Mouse (Mus musculus) ES-E14 (cell line): ENCODE measurements around the gene Kcnmb2. TPM values are rescaled to one million over a fixed set of nuclear protein-coding genes. Genes with fewer than 3 reads are reported as not detected.

Experiments
- DNase-seq: peaks from one replicate; pipeline ENCODE4 v3.0.0-alpha.2; 2013; ENCODE audit warnings: low read depth, low spot score
- H3K27ac ChIP-seq: 2 replicates; pipeline ENCODE4 v1.5.1; 2012; ENCODE audit warnings: low read depth, mild to moderate bottlenecking, low read length, moderate library complexity, mixed read lengths; ENCODE audit not compliant: poor library complexity, insufficient read depth, severe bottlenecking
- H3K36me3 ChIP-seq: 2 replicates; pipeline ENCODE4 v1.6.1; 2012; ENCODE audit warnings: mild to moderate bottlenecking, low read length, moderate library complexity, mixed read lengths; ENCODE audit not compliant: control insufficient read depth, poor library complexity, insufficient read depth, severe bottlenecking
- H3K4me1 ChIP-seq, 2 experiments: fragments of 150-350 bp in 1 of 2; sonication (generic) in 1 of 2; 2 replicates each; pipeline ENCODE4 v1.6.1; 2012; ENCODE audit warnings: low read length in 2 of 2, mild to moderate bottlenecking in 1 of 2, mixed read lengths in 1 of 2; ENCODE audit not compliant: control insufficient read depth in 2 of 2, insufficient read depth in 2 of 2, poor library complexity in 1 of 2
- H3K4me3 ChIP-seq, 2 experiments: fragments of 150-350 bp in 1 of 2; sonication (generic) in 1 of 2; 2 replicates each; pipeline ENCODE4 v1.5.1; 2012; ENCODE audit warnings: low read length in 2 of 2, low read depth in 1 of 2, mild to moderate bottlenecking in 1 of 2, mixed read lengths in 1 of 2; ENCODE audit not compliant: insufficient read depth in 1 of 2, poor library complexity in 1 of 2, severe bottlenecking in 1 of 2
- H3K9ac ChIP-seq: 2 replicates; pipeline ENCODE4 v1.6.1; 2012; ENCODE audit warnings: low read depth, mild to moderate bottlenecking, low read length, mixed read lengths; ENCODE audit not compliant: poor library complexity, insufficient read depth, severe bottlenecking
- H3K9me3 ChIP-seq: fragments of 150-350 bp; sonication (generic); 2 replicates; pipeline ENCODE4 v1.6.1; 2012; ENCODE audit warnings: low read depth, mild to moderate bottlenecking, low read length; ENCODE audit not compliant: control insufficient read depth, insufficient read depth
- CHD2 ChIP-seq: IDR thresholded peaks from 2 replicates; pipeline ENCODE4 v1.6.1; 2014; ENCODE audit warnings: mild to moderate bottlenecking, low read depth, low read length, inconsistent platforms
- HCFC1 ChIP-seq: IDR thresholded peaks from 2 replicates; pipeline ENCODE4 v1.6.1; 2012; ENCODE audit warnings: low read length, inconsistent platforms, borderline replicate concordance; ENCODE audit not compliant: insufficient read depth
- MAFK ChIP-seq: IDR thresholded peaks from 2 replicates; pipeline ENCODE4 v1.6.1; 2014; ENCODE audit warnings: mild to moderate bottlenecking, low read depth, low read length, inconsistent platforms; ENCODE audit not compliant: insufficient read depth
- ZC3H11A ChIP-seq: IDR thresholded peaks from 2 replicates; pipeline ENCODE4 v1.6.1; 2012; ENCODE audit warnings: low read depth, mild to moderate bottlenecking, inconsistent platforms, low read length, borderline replicate concordance
- ZNF384 ChIP-seq: IDR thresholded peaks from 2 replicates; pipeline ENCODE4 v1.6.1; 2012; ENCODE audit warnings: low read depth, low read length, inconsistent platforms
- in situ Hi-C, 2 experiments: fragments of 600-800 bp; cut with MboI; formaldehyde crosslinking; loops; one replicate each; pipeline ENCODE4 v1.15.1; 2025; ENCODE audit warnings: low sequenced_read_pairs in 2 of 2, inconsistent platforms in 1 of 2; ENCODE audit not compliant: unreplicated experiment in 2 of 2
- total RNA-seq: library from RNA; depleted of rRNA; stranded (reverse); fragments of 300-350 nt; gene quantifications from 2 replicates; pipeline ENCODE4 v1.2.3, GENCODE M21; 2012

Kcnmb2 gene
- total RNA-seq, 1 experiment = not detected

DNA sequence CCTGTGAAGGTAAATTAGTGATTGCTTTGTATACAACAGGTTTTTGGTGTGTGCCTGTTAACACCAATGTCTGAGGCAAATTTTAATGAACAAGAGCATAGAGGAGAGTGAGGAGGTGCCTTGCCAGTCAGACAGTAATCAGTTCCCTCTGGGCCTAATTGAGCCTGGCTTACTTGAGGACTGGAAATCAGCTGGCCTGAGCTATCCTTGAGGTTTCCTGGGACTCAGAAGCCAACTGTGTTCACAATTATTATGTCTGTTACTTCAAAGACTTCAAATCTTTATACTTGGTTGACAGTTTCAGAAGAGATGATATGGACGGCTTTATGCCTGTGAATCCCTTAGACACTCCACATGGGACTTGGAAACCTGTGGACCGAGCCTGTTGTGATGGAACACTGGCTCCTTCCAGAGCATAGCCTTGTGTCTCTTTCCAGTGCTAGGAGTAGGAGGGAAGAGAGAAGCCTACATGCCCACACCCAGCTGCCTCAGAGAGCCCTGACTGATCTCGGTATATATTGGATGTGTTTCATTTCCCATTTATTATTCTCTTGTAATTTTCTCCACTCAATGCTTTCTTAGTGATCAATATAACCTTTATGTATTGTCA lies 230.2 kb downstream of the Kcnmb2 start:
- Histone ChIP-seq H3K9me3 (no peaks in the 10 kb centered on the region), H3K9ac (no peak overlapping the region), H3K4me1 (0 out of 4 replicates have a peak, but pooled peaks cover 0 to 2% of the 10 kb centered on the region in 2 experiments), H3K4me3 (no peak overlapping the region), H3K36me3 (no peaks in the 10 kb centered on the region), H3K27ac (no peak overlapping the region)
- in situ Hi-C loops = no loop called here
- TF ChIP-seq CHD2 = no peak
- TF ChIP-seq ZNF384 = no peak
- no peak for TF ChIP-seq MAFK
- no peak for DNase-seq

DNA sequence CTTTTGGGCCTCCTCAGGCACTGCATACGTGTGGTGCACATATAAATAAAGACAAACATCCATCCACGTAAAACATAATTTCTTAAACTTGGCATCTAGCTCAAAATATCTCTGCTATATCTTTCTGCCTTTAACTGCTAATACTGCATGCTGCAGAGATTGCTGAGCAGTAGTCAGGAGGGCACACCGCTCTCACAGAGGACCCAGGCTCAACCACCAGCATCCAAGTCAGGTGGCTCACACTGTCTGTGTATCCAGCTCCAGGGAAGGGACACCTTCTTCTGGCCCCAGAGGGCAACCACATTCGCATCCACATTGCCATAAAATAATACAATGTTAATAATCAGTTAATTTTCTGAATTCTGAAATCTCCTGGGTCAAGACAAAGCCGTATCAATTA lies 241.9 kb downstream of the Kcnmb2 start:
- no peak for TF ChIP-seq HCFC1
- DNase-seq = no peak
- no peak overlapping the region for H3K4me3 ChIP-seq
- H3K27ac ChIP-seq = no peak overlapping the region
- no peaks in the 10 kb centered on the region for H3K9me3 ChIP-seq
- no peaks in the 10 kb centered on the region for H3K36me3 ChIP-seq
- in situ Hi-C loops = no loop called here
- no peaks in the 10 kb centered on the region for H3K4me1 ChIP-seq
- no peak overlapping the region for H3K9ac ChIP-seq

GRCm38 (mm10) chr3:32144655-32145054 lies 242.3 kb downstream of the Kcnmb2 start:
- H3K27ac ChIP-seq = no peak overlapping the region
- no peaks in the 10 kb centered on the region for H3K9me3 ChIP-seq
- no peaks in the 10 kb centered on the region for H3K4me1 ChIP-seq
- H3K4me3 ChIP-seq = no peak overlapping the region
- in situ Hi-C loops = no loop called here
- no peaks in the 10 kb centered on the region for H3K36me3 ChIP-seq
- no peak for DNase-seq
- no peak for TF ChIP-seq CHD2
- no peak for TF ChIP-seq MAFK
- TF ChIP-seq ZNF384 = no peak
- TF ChIP-seq HCFC1 = no peak
- TF ChIP-seq ZC3H11A = no peak
- H3K9ac ChIP-seq = no peak overlapping the region

DNA sequence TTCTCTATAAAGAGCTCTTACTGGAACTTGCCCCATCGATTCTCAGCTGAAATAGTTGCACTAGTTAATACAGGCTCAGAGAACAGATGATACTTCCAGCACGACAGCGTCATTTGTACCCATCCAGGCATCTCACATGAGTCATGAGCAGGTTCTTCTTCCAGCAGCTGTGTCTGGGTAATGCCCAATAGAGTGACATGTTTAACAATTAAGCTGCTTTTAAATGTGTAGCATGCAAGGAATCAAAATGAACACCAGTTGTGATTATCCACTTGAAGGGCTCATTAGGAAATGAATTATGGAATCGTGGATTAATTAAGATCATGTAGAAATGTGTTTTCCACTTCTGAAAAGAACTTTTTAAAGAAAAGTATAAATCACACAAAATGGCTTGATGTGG lies 245.4 kb downstream of the Kcnmb2 start:
- Histone ChIP-seq H3K27ac (no peak overlapping the region), H3K36me3 (no peaks in the 10 kb centered on the region), H3K9ac (no peak overlapping the region), H3K4me1 (no peaks in the 10 kb centered on the region), H3K4me3 (no peak overlapping the region), H3K9me3 (no peaks in the 10 kb centered on the region)
- in situ Hi-C loops = no loop called here
- DNase-seq = no peak
- no peak for TF ChIP-seq ZNF384
- no peak for TF ChIP-seq HCFC1
- no peak for TF ChIP-seq CHD2
- no peak for TF ChIP-seq MAFK
- TF ChIP-seq ZC3H11A = no peak

DNA sequence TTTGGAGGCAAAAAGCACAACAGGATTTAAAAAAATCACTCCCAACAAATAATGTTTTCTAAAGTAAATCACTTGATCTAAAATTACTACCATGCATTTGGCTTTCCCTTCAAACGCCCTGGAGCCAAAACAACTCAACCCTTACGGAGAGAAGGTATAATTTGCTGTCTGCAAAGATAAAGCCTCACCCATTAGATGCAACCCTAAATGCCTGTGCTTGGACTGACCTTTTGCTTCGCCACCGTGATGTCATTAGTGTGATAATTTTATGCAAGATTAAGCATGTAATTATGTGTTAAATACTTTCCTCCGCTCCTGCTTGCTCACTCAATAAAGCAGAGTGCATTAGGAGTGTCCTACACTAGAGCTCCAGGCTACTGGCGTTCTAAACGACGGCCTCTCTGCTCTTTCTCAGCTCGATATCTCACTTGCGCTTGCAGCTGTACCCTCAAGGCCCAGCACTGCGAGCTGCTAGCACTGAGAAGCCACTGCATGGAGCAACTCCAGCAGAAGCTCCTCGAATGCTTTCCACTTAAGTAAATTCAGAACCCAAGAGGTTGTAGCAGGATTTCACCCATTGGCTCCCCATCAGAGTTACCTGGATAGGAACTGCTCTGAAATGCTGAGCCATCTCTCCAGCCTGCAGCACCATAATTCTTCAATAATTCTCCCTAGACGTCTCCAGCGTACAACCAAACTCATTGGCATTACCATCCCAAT lies 247.7 kb downstream of the Kcnmb2 start:
- Histone ChIP-seq H3K27ac (no peak overlapping the region), H3K4me1 (no peaks in the 10 kb centered on the region)
- in situ Hi-C loops = no loop called here

More for the DNA sequence above, 247.7 kb downstream of the Kcnmb2 start:
- Histone ChIP-seq H3K9ac (no peak overlapping the region), H3K4me3 (no peak overlapping the region), H3K36me3 (no peaks in the 10 kb centered on the region), H3K9me3 (no peaks in the 10 kb centered on the region)
- DNase-seq = no peak
- no peak for TF ChIP-seq ZNF384
- TF ChIP-seq ZC3H11A = no peak
- TF ChIP-seq HCFC1 = no peak
